Mouse (Mus musculus): ENCODE measurements around the gene Cx3cl1. TPM values are rescaled to one million over a fixed set of nuclear protein-coding genes. Genes with fewer than 3 reads are reported as not detected.
A peak's percentile ranks its signal among the peaks of the same experiment; 100 is the strongest.

The Cx3cl1 gene
- 102 and 103 TPM in 2 replicates for polyA plus RNA-seq (2012; rRNA removed)

GRCm38 (mm10) chr8:94771941-94772670 lies at the start of gene Cx3cl1:
TSS of gene Cx3cl1 (plus strand) at chr8:94772009.
- TF ChIP-seq POLR2A (IDR thresholded peaks at IDR 0.05; ENCODE audit: borderline replicate concordance, insufficient read depth, low read length) (peak; percentile 55; the same call in 1 of the 2 replicates), CTCF (IDR thresholded peaks at IDR 0.05; ENCODE audit: borderline replicate concordance, insufficient read depth, low read depth, low read length) (no peak)
- Histone ChIP-seq H3K4me3 (replicated peaks; ENCODE audit: insufficient read depth, low read depth, low read length) (peak within 1 kb of the TSS; percentile 71), H3K4me1 (ENCODE audit: control insufficient read depth, insufficient read depth, low read length) (0 out of 2 replicates have a peak, but pooled peaks cover 2% of the 10 kb centered on the region), H3K27me3 (ENCODE audit: control insufficient read depth, insufficient read depth, low read length) (no peaks in the 10 kb centered on the region), H3K27ac (ENCODE audit: insufficient read depth, low read length) (peak within 1 kb of the TSS; percentile 62)
- peak; percentile 82 to 84 for DNase-seq
- under 1% methylated on average over 38 of the region's 38 CpGs for WGBS

DNA sequence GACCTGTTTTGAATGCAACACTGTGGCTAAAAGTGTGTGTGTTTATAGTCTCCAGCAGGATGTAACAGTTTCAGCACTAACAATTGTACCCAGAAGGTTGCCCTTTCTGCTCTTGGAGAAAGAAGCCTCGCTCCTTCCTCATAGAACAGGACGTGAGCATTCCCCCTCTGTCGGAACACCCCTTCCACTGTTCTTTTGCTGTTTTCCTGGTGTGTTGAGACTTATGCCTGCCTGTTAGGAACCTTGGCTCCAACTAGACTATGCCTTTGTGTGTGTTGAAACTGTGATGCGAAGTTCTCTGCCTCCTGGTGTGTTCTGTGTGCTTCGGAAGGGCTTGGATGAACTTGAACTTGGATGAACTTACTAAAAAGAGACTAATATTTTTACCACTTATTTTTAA lies 45.8 kb upstream of the Cx3cl1 start:
- 84% methylated on average over 5 of the region's 5 CpGs for WGBS

GRCm38 (mm10) chr8:94729301-94729700 lies 42.5 kb upstream of the Cx3cl1 start:
- no peak overlapping the region for H3K4me3 ChIP-seq (replicated peaks; ENCODE audit: insufficient read depth, low read depth, low read length)
- H3K4me1 ChIP-seq (ENCODE audit: control insufficient read depth, insufficient read depth, low read length): no peaks in the 10 kb centered on the region; the same call in 1 of the 2 replicates
- no peaks in the 10 kb centered on the region for H3K27me3 ChIP-seq (ENCODE audit: control insufficient read depth, insufficient read depth, low read length)
- 66% methylated on average over 4 of the region's 4 CpGs for WGBS
- H3K27ac ChIP-seq (ENCODE audit: insufficient read depth, low read length): no peak overlapping the region
- TF ChIP-seq POLR2A (IDR thresholded peaks at IDR 0.05; ENCODE audit: borderline replicate concordance, insufficient read depth, low read length) (no peak), CTCF (IDR thresholded peaks at IDR 0.05; ENCODE audit: borderline replicate concordance, insufficient read depth, low read depth, low read length) (no peak)
- DNase-seq: no peak

More for the DNA sequence above, 45.8 kb upstream of the Cx3cl1 start:
- Histone ChIP-seq H3K4me3 (replicated peaks; ENCODE audit: insufficient read depth, low read depth, low read length) (no peak overlapping the region), H3K4me1 (ENCODE audit: control insufficient read depth, insufficient read depth, low read length) (no peaks in the 10 kb centered on the region), H3K27ac (ENCODE audit: insufficient read depth, low read length) (no peak overlapping the region), H3K27me3 (ENCODE audit: control insufficient read depth, insufficient read depth, low read length) (no peaks in the 10 kb centered on the region)
- no peak for DNase-seq
- no peak for TF ChIP-seq CTCF (IDR thresholded peaks at IDR 0.05; ENCODE audit: borderline replicate concordance, insufficient read depth, low read depth, low read length)

DNA sequence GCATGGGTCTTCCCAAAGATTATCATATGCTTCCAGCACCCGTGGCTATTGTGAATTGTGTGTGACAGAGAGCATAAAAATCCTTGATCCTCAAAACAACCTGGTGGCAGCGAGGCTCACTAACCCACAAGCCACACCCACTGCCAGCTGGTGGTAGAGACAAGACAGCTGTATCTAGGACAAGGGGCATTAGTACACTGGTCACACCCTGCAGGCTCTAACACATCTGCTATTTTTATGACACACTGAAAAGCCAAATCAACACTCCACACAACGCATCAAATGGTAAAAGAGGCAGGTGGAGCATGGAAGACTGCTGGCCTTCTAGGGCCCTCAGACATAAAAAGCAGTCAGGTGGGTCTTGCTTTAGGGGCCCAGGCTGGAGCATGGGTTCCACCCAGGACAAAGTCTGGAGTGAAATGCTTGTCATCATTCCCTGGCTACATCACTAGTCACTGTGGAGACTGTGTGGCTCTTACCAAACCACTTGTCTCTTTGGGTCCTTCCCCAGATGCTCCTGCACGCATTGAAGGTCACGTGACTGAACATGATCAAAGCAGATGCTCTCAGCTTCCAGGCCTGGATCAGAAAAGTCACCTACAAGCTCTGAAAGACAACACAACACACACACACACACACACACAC lies 37.9 kb upstream of the Cx3cl1 start:
- Histone ChIP-seq H3K4me1 (ENCODE audit: control insufficient read depth, insufficient read depth, low read length) (no peaks in the 10 kb centered on the region; the same call in 1 of the 2 replicates), H3K4me3 (replicated peaks; ENCODE audit: insufficient read depth, low read depth, low read length) (no peak overlapping the region), H3K27ac (ENCODE audit: insufficient read depth, low read length) (no peak overlapping the region), H3K27me3 (ENCODE audit: control insufficient read depth, insufficient read depth, low read length) (no peaks in the 10 kb centered on the region)
- DNase-seq: no peak
- TF ChIP-seq CTCF (IDR thresholded peaks at IDR 0.05; ENCODE audit: borderline replicate concordance, insufficient read depth, low read depth, low read length) (no peak), POLR2A (IDR thresholded peaks at IDR 0.05; ENCODE audit: borderline replicate concordance, insufficient read depth, low read length) (no peak)
- 49% methylated on average over 5 of the region's 5 CpGs for WGBS

- no peaks in the 10 kb centered on the region for H3K27me3 ChIP-seq (ENCODE audit: control insufficient read depth, insufficient read depth, low read length)
- TF ChIP-seq CTCF (IDR thresholded peaks at IDR 0.05; ENCODE audit: borderline replicate concordance, insufficient read depth, low read depth, low read length) (no peak), POLR2A (IDR thresholded peaks at IDR 0.05; ENCODE audit: borderline replicate concordance, insufficient read depth, low read length) (no peak)
- H3K4me1 ChIP-seq (ENCODE audit: control insufficient read depth, insufficient read depth, low read length): no peaks in the 10 kb centered on the region; the same call in 1 of the 2 replicates
- 72% methylated on average over 7 of the region's 7 CpGs for WGBS
- no peak overlapping the region for H3K27ac ChIP-seq (ENCODE audit: insufficient read depth, low read length)
- no peak overlapping the region for H3K4me3 ChIP-seq (replicated peaks; ENCODE audit: insufficient read depth, low read depth, low read length)
- no peak for DNase-seq
Measured at GRCm38 (mm10) chr8:94734735-94735350, 37.0 kb upstream of the Cx3cl1 start.

- Histone ChIP-seq H3K4me1 (ENCODE audit: control insufficient read depth, insufficient read depth, low read length) (no peaks in the 10 kb centered on the region; the same call in 1 of the 2 replicates), H3K27me3 (ENCODE audit: control insufficient read depth, insufficient read depth, low read length) (no peaks in the 10 kb centered on the region), H3K27ac (ENCODE audit: insufficient read depth, low read length) (no peak overlapping the region), H3K4me3 (replicated peaks; ENCODE audit: insufficient read depth, low read depth, low read length) (no peak overlapping the region)
- WGBS: 60% methylated on average over 5 of the region's 5 CpGs
- DNase-seq: no peak
- TF ChIP-seq CTCF (IDR thresholded peaks at IDR 0.05; ENCODE audit: borderline replicate concordance, insufficient read depth, low read depth, low read length): no peak
- TF ChIP-seq POLR2A (IDR thresholded peaks at IDR 0.05; ENCODE audit: borderline replicate concordance, insufficient read depth, low read length): no peak
Measured at GRCm38 (mm10) chr8:94735426-94736094, 36.2 kb upstream of the Cx3cl1 start.

GRCm38 (mm10) chr8:94739829-94740228 lies 32.0 kb upstream of the Cx3cl1 start:
- no peak for DNase-seq
- Histone ChIP-seq H3K4me3 (replicated peaks; ENCODE audit: insufficient read depth, low read depth, low read length) (no peak overlapping the region), H3K4me1 (ENCODE audit: control insufficient read depth, insufficient read depth, low read length) (no peaks in the 10 kb centered on the region), H3K27me3 (ENCODE audit: control insufficient read depth, insufficient read depth, low read length) (no peaks in the 10 kb centered on the region), H3K27ac (ENCODE audit: insufficient read depth, low read length) (no peak overlapping the region)
- WGBS: 45% methylated on average over 6 of the region's 6 CpGs
- TF ChIP-seq POLR2A (IDR thresholded peaks at IDR 0.05; ENCODE audit: borderline replicate concordance, insufficient read depth, low read length) (no peak), CTCF (IDR thresholded peaks at IDR 0.05; ENCODE audit: borderline replicate concordance, insufficient read depth, low read depth, low read length) (no peak)

Data from cerebellum, adult 2 months (tissue).